Mouse (Mus musculus) thymus, postnatal 10 days (tissue): ENCODE results near the gene 1700003E16Rik.

Source experiments
- DNase-seq, 2 experiments: peaks; one replicate each; pipeline ENCODE4 v3.0.0; 2021; ENCODE audit warnings: low spot score in 2 of 2

1700003E16Rik gene

GRCm38 (mm10) chr6:83127419-83127818 is 28.8 kb upstream of the 1700003E16Rik start:
- DNase-seq: no peak

GRCm38 (mm10) chr6:83131469-83132034 is 24.7 kb upstream of the 1700003E16Rik start:
- no peak for DNase-seq

GRCm38 (mm10) chr6:83132176-83132919 is 23.9 kb upstream of the 1700003E16Rik start:
- no peak for DNase-seq

GRCm38 (mm10) chr6:83134226-83134625 is 22.0 kb upstream of the 1700003E16Rik start:
- no peak for DNase-seq

- no peak for DNase-seq
These were observed 21.2 kb upstream of the 1700003E16Rik start, which contains the start of gene Rtkn for GRCm38 (mm10) chr6:83134951-83135513. Rtkn (plus strand) TSS chr6:83135463.

GRCm38 (mm10) chr6:83135571-83136161 is 20.5 kb upstream of the 1700003E16Rik start:
- no peak for DNase-seq

- DNase-seq: no peak
These were observed 19.8 kb upstream of the 1700003E16Rik start for GRCm38 (mm10) chr6:83136291-83136880.

GRCm38 (mm10) chr6:83136881-83137575 is 19.2 kb upstream of the 1700003E16Rik start:
- DNase-seq: peak; percentile 71 to 80

GRCm38 (mm10) chr6:83137576-83137950 is 18.6 kb upstream of the 1700003E16Rik start:
- no peak for DNase-seq

- DNase-seq: no peak
These were observed 18.1 kb upstream of the 1700003E16Rik start for GRCm38 (mm10) chr6:83138056-83138455.

- no peak for DNase-seq
These were observed 16.2 kb upstream of the 1700003E16Rik start for GRCm38 (mm10) chr6:83140044-83140443.

- DNase-seq: no peak
These were observed 14.6 kb upstream of the 1700003E16Rik start for GRCm38 (mm10) chr6:83141636-83142035.

GRCm38 (mm10) chr6:83142211-83142731 is 13.9 kb upstream of the 1700003E16Rik start:
- no peak for DNase-seq

GRCm38 (mm10) chr6:83142886-83143285 is 13.3 kb upstream of the 1700003E16Rik start:
- DNase-seq: no peak

- DNase-seq: no peak
These were observed 11.0 kb upstream of the 1700003E16Rik start for GRCm38 (mm10) chr6:83145209-83145608.

- no peak for DNase-seq
These were observed 10.4 kb upstream of the 1700003E16Rik start for GRCm38 (mm10) chr6:83145805-83146204.

GRCm38 (mm10) chr6:83147280-83147679 is 8.9 kb upstream of the 1700003E16Rik start:
- DNase-seq: no peak

- no peak for DNase-seq
These were observed 4.5 kb upstream of the 1700003E16Rik start for GRCm38 (mm10) chr6:83151721-83152120.

- no peak for DNase-seq
These were observed 3.2 kb upstream of the 1700003E16Rik start for GRCm38 (mm10) chr6:83153038-83153437.

GRCm38 (mm10) chr6:83153485-83153884 is 2.7 kb upstream of the 1700003E16Rik start:
- no peak for DNase-seq

GRCm38 (mm10) chr6:83155552-83156238 is 509 bp upstream of the 1700003E16Rik start:
- DNase-seq: no peak
